Mouse (Mus musculus): ENCODE measurements around the gene Aatf. TPM values are rescaled to one million over a fixed set of nuclear protein-coding genes. Genes with fewer than 3 reads are reported as not detected.

Gene Aatf
- polyA plus RNA-seq, 1 experiment from 2014 or later = 51.7 TPM

GRCm38 (mm10) chr11:84481661-84482060 lies 31.7 kb downstream of the Aatf start:
- no peaks in the 10 kb centered on the region for H3K9me3 ChIP-seq
- WGBS = 28% methylated on average over 7 of the region's 7 CpGs
- no peaks in the 10 kb centered on the region for H3K27me3 ChIP-seq
- no peak overlapping the region for H3K4me3 ChIP-seq
- peak overlapping the region; percentile 52 for H3K27ac ChIP-seq (replicated peaks)
- no peak for ATAC-seq (ENCODE audit: low read depth)
- peaks cover 18% of the 10 kb centered on the region for H3K4me1 ChIP-seq (replicated peaks)
- no peaks in the 10 kb centered on the region for H3K36me3 ChIP-seq
- no peak overlapping the region for H3K4me2 ChIP-seq
- H3K9ac ChIP-seq = no peak overlapping the region

GRCm38 (mm10) chr11:84480451-84480850 lies 32.9 kb downstream of the Aatf start:
- no peak for ATAC-seq (ENCODE audit: low read depth)
- Histone ChIP-seq H3K4me1 (replicated peaks) (peaks cover 18% of the 10 kb centered on the region), H3K4me3 (no peak overlapping the region), H3K4me2 (no peak overlapping the region), H3K9ac (no peak overlapping the region), H3K9me3 (no peaks in the 10 kb centered on the region), H3K27me3 (no peaks in the 10 kb centered on the region), H3K27ac (replicated peaks) (no peak overlapping the region), H3K36me3 (no peaks in the 10 kb centered on the region)
- WGBS = 53% methylated on average over 3 of the region's 3 CpGs

GRCm38 (mm10) chr11:84476641-84477040 lies 36.7 kb downstream of the Aatf start:
- ATAC-seq (ENCODE audit: low read depth) = no peak
- 92% methylated on average over 2 of the region's 2 CpGs for WGBS
- Histone ChIP-seq H3K27ac (replicated peaks) (no peak overlapping the region), H3K9me3 (no peaks in the 10 kb centered on the region), H3K4me2 (no peak overlapping the region), H3K9ac (no peak overlapping the region), H3K36me3 (0 out of 2 replicates have a peak, but pooled peaks cover 5% of the 10 kb centered on the region), H3K4me3 (no peak overlapping the region), H3K27me3 (no peaks in the 10 kb centered on the region), H3K4me1 (replicated peaks) (peaks cover 10% of the 10 kb centered on the region)

GRCm38 (mm10) chr11:84475991-84476390 lies 37.3 kb downstream of the Aatf start:
- no peak overlapping the region for H3K4me3 ChIP-seq
- H3K4me2 ChIP-seq = no peak overlapping the region
- peaks cover 6% of the 10 kb centered on the region for H3K4me1 ChIP-seq (replicated peaks)
- ATAC-seq (ENCODE audit: low read depth) = no peak
- H3K9ac ChIP-seq = no peak overlapping the region
- 92% methylated on average over 4 of the region's 4 CpGs for WGBS
- H3K27ac ChIP-seq (replicated peaks) = no peak overlapping the region
- H3K27me3 ChIP-seq = no peaks in the 10 kb centered on the region
- 0 out of 2 replicates have a peak, but pooled peaks cover 9% of the 10 kb centered on the region for H3K36me3 ChIP-seq
- H3K9me3 ChIP-seq = no peaks in the 10 kb centered on the region

GRCm38 (mm10) chr11:84473093-84473667 lies 40.1 kb downstream of the Aatf start:
- no peak overlapping the region for H3K9ac ChIP-seq
- no peaks in the 10 kb centered on the region for H3K9me3 ChIP-seq
- H3K27ac ChIP-seq (replicated peaks) = no peak overlapping the region
- H3K4me2 ChIP-seq = no peak overlapping the region
- H3K4me3 ChIP-seq = no peak overlapping the region
- H3K27me3 ChIP-seq = no peaks in the 10 kb centered on the region
- WGBS = 83% methylated on average over 4 of the region's 4 CpGs
- H3K36me3 ChIP-seq = peaks cover 20% of the 10 kb centered on the region
- H3K4me1 ChIP-seq (replicated peaks) = no peaks in the 10 kb centered on the region; the same call in 1 of the 2 replicates
- ATAC-seq (ENCODE audit: low read depth) = no peak

GRCm38 (mm10) chr11:84464571-84464970 lies 48.8 kb downstream of the Aatf start:
- H3K4me2 ChIP-seq = no peak overlapping the region
- H3K27me3 ChIP-seq = no peaks in the 10 kb centered on the region
- no peaks in the 10 kb centered on the region for H3K9me3 ChIP-seq
- H3K36me3 ChIP-seq = peaks cover 6% of the 10 kb centered on the region
- H3K4me3 ChIP-seq = no peak overlapping the region
- H3K4me1 ChIP-seq (replicated peaks) = peaks cover 10% of the 10 kb centered on the region
- no peak overlapping the region for H3K9ac ChIP-seq
- WGBS = 58% methylated on average over 5 of the region's 5 CpGs
- peak overlapping the region; percentile 70 for H3K27ac ChIP-seq (replicated peaks)
- peak; percentile 40; the same call in 1 of the 2 replicates for ATAC-seq (ENCODE audit: low read depth)

GRCm38 (mm10) chr11:84453901-84454300 lies 59.4 kb downstream of the Aatf start:
- Histone ChIP-seq H3K27me3 (no peaks in the 10 kb centered on the region), H3K27ac (replicated peaks) (no peak overlapping the region), H3K9me3 (no peaks in the 10 kb centered on the region), H3K4me1 (replicated peaks) (peaks cover 8% of the 10 kb centered on the region; the same call in 1 of the 2 replicates), H3K4me3 (no peak overlapping the region), H3K9ac (no peak overlapping the region), H3K36me3 (peaks cover 3% of the 10 kb centered on the region; the same call in 1 of the 2 replicates), H3K4me2 (no peak overlapping the region)
- no peak for ATAC-seq (ENCODE audit: low read depth)
- WGBS = 90% methylated on average over 7 of the region's 7 CpGs

- 92% methylated on average over 4 of the region's 4 CpGs for WGBS
- H3K36me3 ChIP-seq = peaks cover 18% of the 10 kb centered on the region; the same call in 1 of the 2 replicates
- no peak overlapping the region for H3K4me3 ChIP-seq
- no peaks in the 10 kb centered on the region for H3K4me1 ChIP-seq (replicated peaks)
- no peak overlapping the region for H3K27ac ChIP-seq (replicated peaks)
- ATAC-seq (ENCODE audit: low read depth) = no peak
- no peak overlapping the region for H3K4me2 ChIP-seq
- no peak overlapping the region for H3K9ac ChIP-seq
- H3K27me3 ChIP-seq = no peaks in the 10 kb centered on the region
- no peaks in the 10 kb centered on the region for H3K9me3 ChIP-seq
These were observed 70.6 kb downstream of the Aatf start for GRCm38 (mm10) chr11:84442554-84443331.

- ATAC-seq (ENCODE audit: low read depth) = no peak
- H3K4me3 ChIP-seq = no peak overlapping the region
- H3K27me3 ChIP-seq = no peaks in the 10 kb centered on the region
- H3K27ac ChIP-seq (replicated peaks) = no peak overlapping the region
- H3K9me3 ChIP-seq = no peaks in the 10 kb centered on the region
- no peak overlapping the region for H3K9ac ChIP-seq
- H3K4me1 ChIP-seq (replicated peaks) = no peaks in the 10 kb centered on the region
- no peak overlapping the region for H3K4me2 ChIP-seq
- peaks cover 20% of the 10 kb centered on the region; the same call in 1 of the 2 replicates for H3K36me3 ChIP-seq
- WGBS = 97% methylated on average over 3 of the region's 3 CpGs
These were observed 72.9 kb downstream of the Aatf start for GRCm38 (mm10) chr11:84440402-84440801.

GRCm38 (mm10) chr11:84434879-84435278 lies 78.4 kb downstream of the Aatf start:
- Histone ChIP-seq H3K9ac (no peak overlapping the region), H3K4me2 (no peak overlapping the region), H3K36me3 (peaks cover 3% of the 10 kb centered on the region; the same call in 1 of the 2 replicates), H3K9me3 (no peaks in the 10 kb centered on the region), H3K27me3 (no peaks in the 10 kb centered on the region), H3K27ac (replicated peaks) (no peak overlapping the region), H3K4me3 (no peak overlapping the region), H3K4me1 (replicated peaks) (peaks cover 19% of the 10 kb centered on the region)
- no peak for ATAC-seq (ENCODE audit: low read depth)
- 70% methylated on average over 6 of the region's 6 CpGs for WGBS

GRCm38 (mm10) chr11:84430336-84430735 lies 83.0 kb downstream of the Aatf start:
- ATAC-seq (ENCODE audit: low read depth) = no peak
- H3K4me3 ChIP-seq = no peak overlapping the region
- H3K9me3 ChIP-seq = no peaks in the 10 kb centered on the region
- WGBS = 69% methylated on average over 4 of the region's 4 CpGs
- H3K4me2 ChIP-seq = no peak overlapping the region
- H3K9ac ChIP-seq = no peak overlapping the region
- no peaks in the 10 kb centered on the region for H3K36me3 ChIP-seq
- peaks cover 42% of the 10 kb centered on the region for H3K4me1 ChIP-seq (replicated peaks)
- H3K27ac ChIP-seq (replicated peaks) = peak overlapping the region; percentile 64
- H3K27me3 ChIP-seq = no peaks in the 10 kb centered on the region

GRCm38 (mm10) chr11:84429581-84429980 lies 83.7 kb downstream of the Aatf start:
- ATAC-seq (ENCODE audit: low read depth) = peak; percentile 56; the same call in 1 of the 2 replicates
- H3K36me3 ChIP-seq = no peaks in the 10 kb centered on the region
- H3K4me2 ChIP-seq = no peak overlapping the region
- H3K4me1 ChIP-seq (replicated peaks) = peaks cover 46% of the 10 kb centered on the region
- WGBS = 33% methylated on average over 1 of the region's 1 CpGs
- H3K4me3 ChIP-seq = no peak overlapping the region
- peak overlapping the region; percentile 64; the same call in 1 of the 2 replicates for H3K27ac ChIP-seq (replicated peaks)
- no peak overlapping the region for H3K9ac ChIP-seq
- H3K27me3 ChIP-seq = no peaks in the 10 kb centered on the region
- H3K9me3 ChIP-seq = no peaks in the 10 kb centered on the region
